Mouse (Mus musculus): ENCODE results near the gene Rnf20. TPM values are rescaled to one million over a fixed set of nuclear protein-coding genes. Genes with fewer than 3 reads are reported as not detected.
"Not testable (repeated sequence)": the region's sequence is repeated elsewhere in the genome, so short reads cannot be mapped to it uniquely, and the experiment has no call there.

Rnf20 gene
- polyA plus RNA-seq, 1 experiment from 2014 or later: 78.7 TPM

GRCm38 (mm10) chr4:49604016-49604546 is 27.7 kb upstream of the Rnf20 start:
- Histone ChIP-seq H3K4me1 (ENCODE audit: control insufficient read depth, insufficient read depth, low read length) (no peaks in the 10 kb centered on the region), H3K27ac (ENCODE audit: low read depth, low read length) (no peak overlapping the region), H3K9me3 (ENCODE audit: control insufficient read depth, low read length) (no peaks in the 10 kb centered on the region), H3K27me3 (ENCODE audit: control insufficient read depth, insufficient read depth, low read length) (no peaks in the 10 kb centered on the region), H3K36me3 (ENCODE audit: control insufficient read depth, insufficient read depth, low read length) (no peaks in the 10 kb centered on the region), H3K4me3 (ENCODE audit: low read depth, low read length) (no peak overlapping the region), H3K4me2 (no peak overlapping the region), H3K9ac (ENCODE audit: low read length) (no peak overlapping the region)
- WGBS: 78% methylated on average over 1 of the region's 1 CpGs
- ATAC-seq (ENCODE audit: low FRiP score) (no peak), DNase-seq (ENCODE audit: low spot score, missing footprints) (no peak)

- Histone ChIP-seq H3K4me2 (no peak overlapping the region), H3K4me1 (ENCODE audit: control insufficient read depth, insufficient read depth, low read length) (no peaks in the 10 kb centered on the region), H3K9me3 (ENCODE audit: control insufficient read depth, low read length) (no peaks in the 10 kb centered on the region), H3K9ac (ENCODE audit: low read length) (no peak overlapping the region), H3K4me3 (ENCODE audit: low read depth, low read length) (no peak overlapping the region), H3K36me3 (ENCODE audit: control insufficient read depth, insufficient read depth, low read length) (no peaks in the 10 kb centered on the region), H3K27ac (ENCODE audit: low read depth, low read length) (no peak overlapping the region), H3K27me3 (ENCODE audit: control insufficient read depth, insufficient read depth, low read length) (no peaks in the 10 kb centered on the region)
- ATAC-seq (ENCODE audit: low FRiP score) (no peak), DNase-seq (ENCODE audit: low spot score, missing footprints) (no peak)
- 90% methylated on average over 5 of the region's 5 CpGs for WGBS
Measured at GRCm38 (mm10) chr4:49604616-49605015, 27.2 kb upstream of the Rnf20 start.

GRCm38 (mm10) chr4:49605459-49605858 is 26.3 kb upstream of the Rnf20 start:
- no peak for ATAC-seq (ENCODE audit: low FRiP score)
- WGBS: 91% methylated on average over 1 of the region's 1 CpGs
- H3K27me3 ChIP-seq (ENCODE audit: control insufficient read depth, insufficient read depth, low read length): no peaks in the 10 kb centered on the region
- DNase-seq (ENCODE audit: low spot score, missing footprints): no peak
- no peak overlapping the region for H3K4me3 ChIP-seq (ENCODE audit: low read depth, low read length)
- H3K27ac ChIP-seq (ENCODE audit: low read depth, low read length): no peak overlapping the region
- H3K4me2 ChIP-seq: no peak overlapping the region
- no peaks in the 10 kb centered on the region for H3K9me3 ChIP-seq (ENCODE audit: control insufficient read depth, low read length)
- H3K36me3 ChIP-seq (ENCODE audit: control insufficient read depth, insufficient read depth, low read length): no peaks in the 10 kb centered on the region
- H3K9ac ChIP-seq (ENCODE audit: low read length): no peak overlapping the region
- no peaks in the 10 kb centered on the region for H3K4me1 ChIP-seq (ENCODE audit: control insufficient read depth, insufficient read depth, low read length)

GRCm38 (mm10) chr4:49616924-49617323 is 14.9 kb upstream of the Rnf20 start:
- no peak overlapping the region for H3K4me3 ChIP-seq (ENCODE audit: low read depth, low read length)
- no peaks in the 10 kb centered on the region for H3K36me3 ChIP-seq (ENCODE audit: control insufficient read depth, insufficient read depth, low read length)
- 93% methylated on average over 10 of the region's 10 CpGs for WGBS
- no peak overlapping the region for H3K4me2 ChIP-seq
- ATAC-seq (ENCODE audit: low FRiP score): no peak
- no peak overlapping the region for H3K27ac ChIP-seq (ENCODE audit: low read depth, low read length)
- DNase-seq (ENCODE audit: low spot score, missing footprints): no peak
- H3K9ac ChIP-seq (ENCODE audit: low read length): no peak overlapping the region
- H3K9me3 ChIP-seq (ENCODE audit: control insufficient read depth, low read length): no peaks in the 10 kb centered on the region
- H3K4me1 ChIP-seq (ENCODE audit: control insufficient read depth, insufficient read depth, low read length): no peaks in the 10 kb centered on the region
- H3K27me3 ChIP-seq (ENCODE audit: control insufficient read depth, insufficient read depth, low read length): no peaks in the 10 kb centered on the region

- not testable (repeated sequence) for H3K9ac ChIP-seq (ENCODE audit: low read length); H3K4me1 ChIP-seq (ENCODE audit: control insufficient read depth, insufficient read depth, low read length); ATAC-seq (ENCODE audit: low FRiP score); H3K4me2 ChIP-seq; H3K4me3 ChIP-seq (ENCODE audit: low read depth, low read length); H3K36me3 ChIP-seq (ENCODE audit: control insufficient read depth, insufficient read depth, low read length); H3K9me3 ChIP-seq (ENCODE audit: control insufficient read depth, low read length); DNase-seq (ENCODE audit: low spot score, missing footprints); H3K27ac ChIP-seq (ENCODE audit: low read depth, low read length); H3K27me3 ChIP-seq (ENCODE audit: control insufficient read depth, insufficient read depth, low read length)
- 89% methylated on average over 7 of the region's 7 CpGs for WGBS
Measured at GRCm38 (mm10) chr4:49619861-49620260, 11.9 kb upstream of the Rnf20 start.

GRCm38 (mm10) chr4:49622272-49622671 is 9.5 kb upstream of the Rnf20 start:
- Histone ChIP-seq H3K4me2 (no peak overlapping the region), H3K9ac (ENCODE audit: low read length) (no peak overlapping the region), H3K4me1 (ENCODE audit: control insufficient read depth, insufficient read depth, low read length) (no peaks in the 10 kb centered on the region), H3K9me3 (ENCODE audit: control insufficient read depth, low read length) (no peaks in the 10 kb centered on the region), H3K27ac (ENCODE audit: low read depth, low read length) (no peak overlapping the region), H3K27me3 (ENCODE audit: control insufficient read depth, insufficient read depth, low read length) (no peaks in the 10 kb centered on the region), H3K4me3 (ENCODE audit: low read depth, low read length) (no peak overlapping the region), H3K36me3 (ENCODE audit: control insufficient read depth, insufficient read depth, low read length) (no peaks in the 10 kb centered on the region)
- ATAC-seq (ENCODE audit: low FRiP score): no peak
- no peak for DNase-seq (ENCODE audit: low spot score, missing footprints)
- 87% methylated on average over 2 of the region's 2 CpGs for WGBS

- no peak overlapping the region for H3K9ac ChIP-seq (ENCODE audit: low read length)
- no peak overlapping the region for H3K27ac ChIP-seq (ENCODE audit: low read depth, low read length)
- H3K9me3 ChIP-seq (ENCODE audit: control insufficient read depth, low read length): no peaks in the 10 kb centered on the region
- H3K4me1 ChIP-seq (ENCODE audit: control insufficient read depth, insufficient read depth, low read length): no peaks in the 10 kb centered on the region
- ATAC-seq (ENCODE audit: low FRiP score) (no peak), DNase-seq (ENCODE audit: low spot score, missing footprints) (no peak)
- H3K4me3 ChIP-seq (ENCODE audit: low read depth, low read length): no peak overlapping the region
- WGBS: 83% methylated on average over 4 of the region's 4 CpGs
- no peak overlapping the region for H3K4me2 ChIP-seq
- no peaks in the 10 kb centered on the region for H3K27me3 ChIP-seq (ENCODE audit: control insufficient read depth, insufficient read depth, low read length)
- no peaks in the 10 kb centered on the region for H3K36me3 ChIP-seq (ENCODE audit: control insufficient read depth, insufficient read depth, low read length)
Measured at GRCm38 (mm10) chr4:49623916-49624315, 7.9 kb upstream of the Rnf20 start.

- not testable (repeated sequence) for H3K36me3 ChIP-seq (ENCODE audit: control insufficient read depth, insufficient read depth, low read length); H3K9ac ChIP-seq (ENCODE audit: low read length); H3K27ac ChIP-seq (ENCODE audit: low read depth, low read length); H3K27me3 ChIP-seq (ENCODE audit: control insufficient read depth, insufficient read depth, low read length); ATAC-seq (ENCODE audit: low FRiP score); H3K9me3 ChIP-seq (ENCODE audit: control insufficient read depth, low read length); H3K4me1 ChIP-seq (ENCODE audit: control insufficient read depth, insufficient read depth, low read length); H3K4me3 ChIP-seq (ENCODE audit: low read depth, low read length); DNase-seq (ENCODE audit: low spot score, missing footprints); H3K4me2 ChIP-seq
- WGBS: 92% methylated on average over 4 of the region's 4 CpGs
Measured at GRCm38 (mm10) chr4:49624969-49625368, 6.8 kb upstream of the Rnf20 start.

GRCm38 (mm10) chr4:49626973-49627372 is 4.8 kb upstream of the Rnf20 start:
- ATAC-seq (ENCODE audit: low FRiP score) (no peak), DNase-seq (ENCODE audit: low spot score, missing footprints) (peak; percentile 97)
- H3K4me2 ChIP-seq: no peak overlapping the region
- H3K4me3 ChIP-seq (ENCODE audit: low read depth, low read length): no peak overlapping the region
- H3K9me3 ChIP-seq (ENCODE audit: control insufficient read depth, low read length): no peaks in the 10 kb centered on the region
- no peaks in the 10 kb centered on the region for H3K4me1 ChIP-seq (ENCODE audit: control insufficient read depth, insufficient read depth, low read length)
- no peak overlapping the region for H3K9ac ChIP-seq (ENCODE audit: low read length)
- H3K27ac ChIP-seq (ENCODE audit: low read depth, low read length): no peak overlapping the region
- no peaks in the 10 kb centered on the region for H3K36me3 ChIP-seq (ENCODE audit: control insufficient read depth, insufficient read depth, low read length)
- no peaks in the 10 kb centered on the region for H3K27me3 ChIP-seq (ENCODE audit: control insufficient read depth, insufficient read depth, low read length)
- WGBS: 5% methylated on average over 3 of the region's 3 CpGs

- ATAC-seq (ENCODE audit: low FRiP score): no peak
- Histone ChIP-seq H3K27me3 (ENCODE audit: control insufficient read depth, insufficient read depth, low read length) (no peaks in the 10 kb centered on the region), H3K9ac (ENCODE audit: low read length) (no peak overlapping the region), H3K27ac (ENCODE audit: low read depth, low read length) (no peak overlapping the region), H3K4me1 (ENCODE audit: control insufficient read depth, insufficient read depth, low read length) (no peaks in the 10 kb centered on the region; the same call in 1 of the 2 replicates), H3K9me3 (ENCODE audit: control insufficient read depth, low read length) (no peaks in the 10 kb centered on the region), H3K4me2 (no peak overlapping the region), H3K4me3 (ENCODE audit: low read depth, low read length) (no peak overlapping the region), H3K36me3 (ENCODE audit: control insufficient read depth, insufficient read depth, low read length) (no peaks in the 10 kb centered on the region)
- no peak for DNase-seq (ENCODE audit: low spot score, missing footprints)
- WGBS: 77% methylated on average over 5 of the region's 5 CpGs
Measured at GRCm38 (mm10) chr4:49628941-49629340, 2.9 kb upstream of the Rnf20 start.
